Mouse (Mus musculus) forebrain, embryonic 13.5 days (tissue): Measurements from ENCODE around the gene Eno4. TPM values are rescaled to one million over a fixed set of nuclear protein-coding genes. Genes with fewer than 3 reads are reported as not detected.

Experiments
- ATAC-seq: fragments of 200-750 bp; cut with Nextera tagmentation; 2 replicates; pipeline ENCODE4 v1.8.0; 2017
- H3K27ac ChIP-seq: fragments of 300-500 bp; sonication (generic); 2 replicates; pipeline ENCODE4 v1.5.1; 2015; ENCODE audit warnings: inconsistent platforms, mild to moderate bottlenecking, moderate library complexity
- H3K27me3 ChIP-seq: fragments of 300-500 bp; sonication (generic); 2 replicates; pipeline ENCODE4 v1.6.1; 2015; ENCODE audit warnings: mild to moderate bottlenecking, inconsistent platforms
- H3K36me3 ChIP-seq: fragments of 300-500 bp; sonication (generic); 2 replicates; pipeline ENCODE4 v1.6.1; 2015; ENCODE audit warnings: mild to moderate bottlenecking, inconsistent platforms; ENCODE audit not compliant: poor library complexity, severe bottlenecking
- H3K4me1 ChIP-seq: fragments of 300-500 bp; sonication (generic); 2 replicates; pipeline ENCODE4 v1.6.1; 2015; ENCODE audit warnings: inconsistent platforms
- H3K4me2 ChIP-seq: fragments of 300-500 bp; sonication (generic); 2 replicates; pipeline ENCODE4 v1.6.1; 2015; ENCODE audit warnings: inconsistent platforms, mild to moderate bottlenecking, moderate library complexity
- H3K4me3 ChIP-seq: fragments of 300-500 bp; sonication (generic); 2 replicates; pipeline ENCODE4 v1.5.1; 2015; ENCODE audit warnings: mild to moderate bottlenecking, inconsistent platforms
- H3K9ac ChIP-seq: fragments of 300-500 bp; sonication (generic); 2 replicates; pipeline ENCODE4 v1.6.1; 2015; ENCODE audit warnings: mild to moderate bottlenecking, inconsistent platforms
- H3K9me3 ChIP-seq: fragments of 300-500 bp; sonication (generic); replicated peaks from 2 replicates; pipeline ENCODE4 v1.6.1; 2016; ENCODE audit warnings: inconsistent platforms
- WGBS: fragments of 180-500 bp; shearing (Covaris S2); methylation state at CpG from one replicate; pipeline ENCODE4 v1.1.7; 2015; 5-methylcytosine and 5-hydroxymethylcytosine counted together
- microRNA-seq: library from miRNA; unstranded; fragments of <30 nt; microRNA quantifications from one replicate; pipeline ENCODE4, GENCODE M21; 2016
- polyA plus RNA-seq: library from polyadenylated mRNA; unstranded; fragments of >200 nt; fragmentation: Nextera tagmentation; extraction: Ambion mirVana; gene quantifications from 2 replicates; pipeline ENCODE4 v1.2.1, GENCODE M21; 2015

Gene Eno4
- polyA plus RNA-seq, 1 experiment from 2014 or later: 1.5 TPM

GRCm38 (mm10) chr19:58975216-58975863 is 32.1 kb downstream of the Eno4 start:
- Histone ChIP-seq H3K9me3 (no peaks in the 10 kb centered on the region), H3K36me3 (peaks cover 4% of the 10 kb centered on the region; the same call in 1 of the 2 replicates), H3K4me1 (peaks cover 22% of the 10 kb centered on the region), H3K27me3 (peaks cover 80% of the 10 kb centered on the region), H3K27ac (no peak overlapping the region), H3K4me3 (no peak overlapping the region), H3K9ac (no peak overlapping the region), H3K4me2 (no peak overlapping the region)
- no peak for ATAC-seq
- 81% methylated on average over 11 of the region's 11 CpGs for WGBS

GRCm38 (mm10) chr19:58978401-58979171 is 35.4 kb downstream of the Eno4 start:
- Histone ChIP-seq H3K36me3 (no peaks in the 10 kb centered on the region), H3K9ac (0 out of 2 replicates have a peak overlapping the region, but pooled peaks have one; percentile 3), H3K4me1 (peaks cover 21% of the 10 kb centered on the region), H3K27me3 (peaks cover 81% of the 10 kb centered on the region), H3K27ac (no peak overlapping the region), H3K9me3 (no peaks in the 10 kb centered on the region), H3K4me2 (peak overlapping the region; percentile 39), H3K4me3 (no peak overlapping the region)
- peak; percentile 62 for ATAC-seq
- 29% methylated on average over 11 of the region's 11 CpGs for WGBS

- ATAC-seq: no peak
- no peaks in the 10 kb centered on the region for H3K36me3 ChIP-seq
- H3K4me3 ChIP-seq: 0 out of 2 replicates have a peak overlapping the region, but pooled peaks have one; percentile 13
- no peak overlapping the region for H3K27ac ChIP-seq
- no peaks in the 10 kb centered on the region for H3K9me3 ChIP-seq
- peaks cover 21% of the 10 kb centered on the region for H3K4me1 ChIP-seq
- peak overlapping the region; percentile 39 for H3K4me2 ChIP-seq
- 10% methylated on average over 13 of the region's 13 CpGs for WGBS
- H3K9ac ChIP-seq: 0 out of 2 replicates have a peak overlapping the region, but pooled peaks have one; percentile 3
- peaks cover 83% of the 10 kb centered on the region for H3K27me3 ChIP-seq
Measured at GRCm38 (mm10) chr19:58979436-58980055, 36.3 kb downstream of the Eno4 start.

- H3K27me3 ChIP-seq: peaks cover 83% of the 10 kb centered on the region
- H3K4me3 ChIP-seq: 0 out of 2 replicates have a peak overlapping the region, but pooled peaks have one; percentile 13
Measured at GRCm38 (mm10) chr19:58980056-58980440, 36.8 kb downstream of the Eno4 start.

GRCm38 (mm10) chr19:58981571-58981970 is 38.3 kb downstream of the Eno4 start:
- H3K4me3 ChIP-seq: no peak overlapping the region
- H3K27ac ChIP-seq: no peak overlapping the region
- H3K36me3 ChIP-seq: no peaks in the 10 kb centered on the region
- WGBS: 2% methylated on average over 9 of the region's 9 CpGs
- peaks cover 77% of the 10 kb centered on the region for H3K27me3 ChIP-seq
- H3K9me3 ChIP-seq: no peaks in the 10 kb centered on the region
- H3K4me2 ChIP-seq: no peak overlapping the region
- H3K4me1 ChIP-seq: peaks cover 21% of the 10 kb centered on the region
- no peak overlapping the region for H3K9ac ChIP-seq
- ATAC-seq: 0 out of 2 replicates have a peak, but pooled peaks have one; percentile 24

More at GRCm38 (mm10) chr19:58980056-58980440, 36.8 kb downstream of the Eno4 start:
- Histone ChIP-seq H3K9me3 (no peaks in the 10 kb centered on the region), H3K36me3 (no peaks in the 10 kb centered on the region), H3K4me1 (peaks cover 21% of the 10 kb centered on the region), H3K27ac (no peak overlapping the region), H3K9ac (no peak overlapping the region), H3K4me2 (peak overlapping the region; percentile 39)
- 15% methylated on average over 5 of the region's 5 CpGs for WGBS
- no peak for ATAC-seq

- H3K9me3 ChIP-seq: no peaks in the 10 kb centered on the region
- WGBS: 79% methylated on average over 6 of the region's 6 CpGs
- H3K4me3 ChIP-seq: no peak overlapping the region
- no peak overlapping the region for H3K27ac ChIP-seq
- peaks cover 10% of the 10 kb centered on the region; the same call in 1 of the 2 replicates for H3K36me3 ChIP-seq
- no peak for ATAC-seq
- peaks cover 26% of the 10 kb centered on the region for H3K4me1 ChIP-seq
- peaks cover 39% of the 10 kb centered on the region for H3K27me3 ChIP-seq
- H3K9ac ChIP-seq: no peak overlapping the region
- no peak overlapping the region for H3K4me2 ChIP-seq
Measured at GRCm38 (mm10) chr19:59002827-59003226, 59.6 kb downstream of the Eno4 start.

- Histone ChIP-seq H3K9ac (no peak overlapping the region), H3K4me2 (peak overlapping the region; percentile 46), H3K27ac (peak overlapping the region; percentile 90), H3K36me3 (peaks cover 17% of the 10 kb centered on the region; the same call in 1 of the 2 replicates), H3K27me3 (peaks cover 45% of the 10 kb centered on the region), H3K9me3 (no peaks in the 10 kb centered on the region), H3K4me3 (no peak overlapping the region), H3K4me1 (peaks cover 14% of the 10 kb centered on the region)
- peak; percentile 96 for ATAC-seq
- 6% methylated on average over 15 of the region's 15 CpGs for WGBS
Measured at GRCm38 (mm10) chr19:59006577-59007340, 63.5 kb downstream of the Eno4 start.

- Histone ChIP-seq H3K36me3 (0 out of 2 replicates have a peak, but pooled peaks cover 7% of the 10 kb centered on the region), H3K27ac (no peak overlapping the region), H3K4me1 (peaks cover 17% of the 10 kb centered on the region), H3K4me3 (no peak overlapping the region), H3K27me3 (peaks cover 32% of the 10 kb centered on the region), H3K9ac (no peak overlapping the region), H3K4me2 (no peak overlapping the region), H3K9me3 (no peaks in the 10 kb centered on the region)
- peak; percentile 48; the same call in 1 of the 2 replicates for ATAC-seq
- WGBS: 59% methylated on average over 5 of the region's 5 CpGs
Measured at GRCm38 (mm10) chr19:59010802-59011201, 67.6 kb downstream of the Eno4 start.

Small RNAs within 50 kb of the gene (microRNA-seq; reads per million reads assigned to microRNA genes)
- 5.6 reads per million, percentile 16 among the genes with 10 or more reads in this experiment for gene Mir3086

Other genes starting within 250 kb of the Eno4 start
- 0.71 and 7.2 TPM in 2 replicates for gene Pnliprp1, start 214.5 kb upstream of the Eno4 start, polyA plus RNA-seq
- 0.21 TPM in 1 of 2 replicates, not detected in the other for gene Pnliprp2, start 183.7 kb upstream of the Eno4 start, polyA plus RNA-seq
- gene 1700019N19Rik, start 149.0 kb upstream of the Eno4 start, polyA plus RNA-seq: not detected in 2 replicates
- 18.7 and 19.0 TPM in 2 replicates for gene Hspa12a, start 229 bp downstream of the Eno4 start, polyA plus RNA-seq
- 24.0 and 25.3 TPM in 2 replicates for gene Shtn1, start 132.7 kb downstream of the Eno4 start, polyA plus RNA-seq
- 0.90 and 1.0 TPM in 2 replicates for gene Vax1, start 226.6 kb downstream of the Eno4 start, polyA plus RNA-seq